Mouse (Mus musculus) common myeloid progenitor, adult 5-6 weeks (primary cell): ENCODE data around the gene Stx18. TPM values are rescaled to one million over a fixed set of nuclear protein-coding genes. Genes with fewer than 3 reads are reported as not detected.

Experiments
- ATAC-seq: replicated peaks from 2 replicates; pipeline ENCODE4 v1.8.0; 2016; ENCODE audit warnings: low read depth, mild to moderate bottlenecking, moderate TSS enrichment, inconsistent platforms; ENCODE audit not compliant: poor library complexity, severe bottlenecking
- total RNA-seq: library from RNA; stranded (forward); fragments of 200-1000, 187-1606 nt; gene quantifications from 2 replicates; pipeline ENCODE4 v1.2.3, GENCODE M21; 2017

Stx18 gene
- total RNA-seq, 1 experiment from 2014 or later, result 32.8 TPM

DNA sequence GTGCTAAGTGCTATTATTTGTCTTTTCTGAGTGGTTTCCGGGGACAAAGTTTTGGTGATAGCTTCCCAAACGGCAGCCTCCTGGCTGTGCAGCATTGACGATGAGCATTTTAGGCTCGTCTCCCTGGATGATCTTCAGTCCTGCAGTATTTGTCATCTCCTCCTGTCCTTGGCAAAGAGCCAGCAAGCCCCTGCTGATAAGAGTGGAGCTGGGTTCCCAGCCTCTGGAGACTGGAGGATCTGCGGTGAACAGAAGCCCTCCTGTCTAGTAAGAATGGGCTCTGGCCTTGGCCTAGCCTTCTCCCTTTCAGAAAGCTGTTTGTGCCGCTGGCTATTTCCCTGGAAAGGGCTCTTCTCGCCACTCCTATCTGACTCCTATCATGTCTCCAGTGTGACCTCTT is 83.2 kb downstream of the Stx18 start:
- no peak for ATAC-seq

DNA sequence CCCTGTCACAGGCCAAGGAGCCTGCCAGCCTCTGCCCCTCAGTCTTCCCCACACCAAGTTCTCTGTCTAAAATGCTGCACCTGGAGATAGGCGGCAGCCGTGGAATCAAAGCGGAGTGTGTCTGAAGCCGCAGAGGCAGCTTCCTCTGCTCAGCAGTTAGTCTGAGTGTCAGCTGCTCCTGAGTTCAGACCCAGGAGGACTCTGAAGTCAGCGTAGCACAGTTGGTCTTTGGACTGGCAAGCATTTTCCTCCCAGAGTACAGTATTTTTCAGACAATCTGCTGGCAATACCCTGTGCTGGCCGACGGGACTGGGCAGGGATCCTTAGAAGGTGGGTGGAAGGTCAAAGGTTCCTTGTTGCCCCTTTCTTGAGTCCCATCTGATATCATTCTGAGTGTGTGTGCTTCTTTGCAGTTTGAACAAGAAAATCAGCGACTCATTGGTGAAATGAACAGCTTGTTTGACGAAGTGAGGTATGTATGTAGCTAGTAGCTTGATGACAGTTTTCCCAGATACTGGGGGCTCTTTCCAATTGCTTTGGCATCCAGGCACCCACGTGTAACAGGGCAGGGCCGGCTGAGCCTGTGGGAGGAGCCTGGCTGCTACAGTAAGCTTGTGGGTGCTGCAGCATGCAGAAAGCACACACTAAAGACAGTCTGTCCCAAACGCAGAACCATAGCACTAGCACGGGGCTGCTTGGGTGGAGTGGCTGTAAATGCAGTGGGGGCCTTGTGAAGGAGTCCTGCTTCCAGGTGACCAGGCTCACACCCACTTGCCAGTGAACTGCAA is 88.2 kb downstream of the Stx18 start:
- ATAC-seq, result no peak

- 0 out of 2 replicates have a peak, but pooled peaks have one; percentile 11 for ATAC-seq
Observed at GRCm38 (mm10) chr5:38129339-38129738, 90.8 kb downstream of the Stx18 start.

DNA sequence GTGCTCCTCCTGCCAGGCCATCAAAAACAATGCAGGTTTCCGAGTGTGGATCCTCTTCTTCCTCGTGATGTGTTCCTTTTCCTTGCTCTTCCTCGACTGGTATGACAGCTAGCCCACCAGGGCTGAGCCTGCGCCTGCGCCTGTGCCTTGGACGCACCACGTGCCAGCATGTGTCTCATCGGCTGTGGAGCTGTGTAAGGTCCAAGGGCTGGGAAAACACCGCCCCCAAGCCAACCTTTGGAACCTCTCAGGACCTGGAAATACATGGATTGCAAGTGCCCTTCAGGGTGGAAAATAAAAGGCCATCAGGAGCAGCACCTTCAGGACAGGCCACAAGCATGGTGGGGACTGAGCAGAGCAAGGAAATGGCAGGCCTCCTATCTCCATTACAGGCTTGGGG is 97.7 kb downstream of the Stx18 start:
- no peak for ATAC-seq

GRCm38 (mm10) chr5:38137163-38137562 is 98.6 kb downstream of the Stx18 start:
- no peak for ATAC-seq

GRCm38 (mm10) chr5:38140893-38141292 is 102.4 kb downstream of the Stx18 start:
- ATAC-seq, result no peak

GRCm38 (mm10) chr5:38146524-38146923 is 108.0 kb downstream of the Stx18 start:
- ATAC-seq, result no peak; the same call in 1 of the 2 replicates

DNA sequence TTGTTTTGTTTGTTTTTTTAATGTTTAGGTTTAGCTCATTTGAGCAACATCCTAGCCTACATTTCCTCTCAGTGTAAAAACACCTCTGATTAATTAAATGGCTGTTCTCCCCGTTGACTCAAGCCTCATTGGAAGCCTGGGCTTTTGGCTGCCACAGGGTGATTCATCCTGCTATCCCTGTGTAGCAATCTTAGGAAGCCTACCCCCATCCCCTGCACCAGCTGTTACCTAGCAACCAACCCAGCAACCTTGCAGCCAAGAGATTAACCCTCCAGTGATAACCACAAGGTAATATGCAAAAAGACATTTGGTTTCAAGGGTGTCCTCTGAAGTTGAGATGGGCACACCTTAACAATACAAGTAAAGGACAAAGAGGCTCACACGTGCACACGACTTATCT is 112.7 kb downstream of the Stx18 start:
- no peak for ATAC-seq

DNA sequence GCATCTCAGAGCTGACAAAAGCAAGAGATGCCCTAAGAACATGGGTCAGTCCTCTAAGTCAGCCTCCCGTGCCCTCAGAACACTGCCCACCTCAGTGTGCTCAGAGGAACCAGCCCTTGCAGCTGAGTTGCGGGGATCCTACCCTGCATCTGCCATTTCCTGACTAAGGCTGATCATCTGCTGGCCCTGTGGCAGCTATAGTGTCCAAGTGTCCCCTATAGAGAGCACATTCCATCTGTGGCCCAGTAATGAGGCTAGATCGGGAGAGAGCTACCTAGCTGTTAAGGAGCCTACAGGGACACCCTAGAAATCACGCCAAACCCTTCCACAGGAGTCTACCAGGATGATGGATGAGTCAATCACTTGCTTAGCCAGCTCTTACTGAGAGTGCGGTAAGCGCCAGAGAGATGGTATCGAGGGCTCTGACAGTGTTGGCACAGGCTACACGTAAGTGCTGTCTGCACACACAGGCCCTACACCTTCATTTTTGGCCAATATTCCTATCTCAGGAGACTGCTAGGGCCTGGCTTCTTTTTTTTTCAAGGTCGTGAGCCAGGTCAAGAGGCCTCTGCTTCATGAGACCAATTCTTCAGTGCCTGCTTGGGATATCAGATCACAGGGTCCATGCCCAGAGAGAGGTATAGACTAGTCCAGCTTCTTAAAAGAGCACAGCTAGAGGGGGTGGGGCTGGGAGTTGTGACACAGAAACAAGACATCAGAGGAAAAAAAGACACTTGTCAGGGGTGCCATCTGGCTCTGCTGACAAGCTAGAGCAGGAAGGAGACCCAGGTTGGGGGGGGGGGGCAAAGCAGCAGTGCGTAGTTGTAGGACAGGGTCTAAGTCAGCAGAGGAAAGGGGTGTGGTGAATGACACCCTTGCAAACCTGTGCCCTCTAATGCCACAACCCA is 113.9 kb downstream of the Stx18 start:
- ATAC-seq, result no peak

DNA sequence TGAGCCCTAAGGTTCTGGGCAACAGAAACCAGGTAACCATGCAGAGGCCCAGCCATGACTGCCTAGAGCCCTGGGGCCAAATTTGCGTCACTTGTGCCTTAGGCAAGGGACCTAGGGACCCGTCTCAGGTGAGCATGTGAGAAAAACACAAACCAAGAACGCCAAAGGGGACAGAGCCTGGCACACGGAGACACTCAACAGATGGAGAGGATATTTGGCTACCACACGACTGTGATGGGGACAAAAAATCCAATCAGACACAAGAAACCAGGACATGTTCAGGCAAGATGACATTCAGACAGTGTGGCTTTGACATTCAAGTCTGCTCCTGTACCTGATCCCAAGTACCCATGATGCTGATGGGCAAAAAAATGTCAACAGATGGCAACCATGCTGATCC is 115.1 kb downstream of the Stx18 start:
- no peak for ATAC-seq

- ATAC-seq, result no peak
Observed at GRCm38 (mm10) chr5:38157481-38158020, 119.0 kb downstream of the Stx18 start.

DNA sequence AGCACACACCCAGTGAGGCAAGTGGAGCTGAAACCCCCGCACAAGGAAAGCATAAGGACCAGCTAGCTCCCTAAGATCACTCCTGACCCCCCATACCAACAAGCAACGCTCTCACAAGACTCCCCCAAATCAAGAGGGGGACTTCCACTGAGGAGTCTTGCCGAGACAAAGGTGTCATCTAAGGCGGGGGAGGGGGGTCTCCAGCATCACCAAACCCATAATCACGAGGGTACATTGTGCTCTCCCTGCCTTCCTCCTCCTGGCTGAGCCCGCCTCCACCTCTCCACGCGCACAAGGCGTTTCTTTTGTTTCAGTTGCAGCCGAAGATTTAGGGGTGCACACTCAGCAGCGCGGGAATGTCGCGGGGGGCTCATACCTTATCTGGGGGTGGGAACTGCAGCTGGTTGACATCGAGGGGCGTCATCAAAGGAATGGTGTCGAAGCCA is 120.0 kb downstream of the Stx18 start:
- no peak for ATAC-seq

DNA sequence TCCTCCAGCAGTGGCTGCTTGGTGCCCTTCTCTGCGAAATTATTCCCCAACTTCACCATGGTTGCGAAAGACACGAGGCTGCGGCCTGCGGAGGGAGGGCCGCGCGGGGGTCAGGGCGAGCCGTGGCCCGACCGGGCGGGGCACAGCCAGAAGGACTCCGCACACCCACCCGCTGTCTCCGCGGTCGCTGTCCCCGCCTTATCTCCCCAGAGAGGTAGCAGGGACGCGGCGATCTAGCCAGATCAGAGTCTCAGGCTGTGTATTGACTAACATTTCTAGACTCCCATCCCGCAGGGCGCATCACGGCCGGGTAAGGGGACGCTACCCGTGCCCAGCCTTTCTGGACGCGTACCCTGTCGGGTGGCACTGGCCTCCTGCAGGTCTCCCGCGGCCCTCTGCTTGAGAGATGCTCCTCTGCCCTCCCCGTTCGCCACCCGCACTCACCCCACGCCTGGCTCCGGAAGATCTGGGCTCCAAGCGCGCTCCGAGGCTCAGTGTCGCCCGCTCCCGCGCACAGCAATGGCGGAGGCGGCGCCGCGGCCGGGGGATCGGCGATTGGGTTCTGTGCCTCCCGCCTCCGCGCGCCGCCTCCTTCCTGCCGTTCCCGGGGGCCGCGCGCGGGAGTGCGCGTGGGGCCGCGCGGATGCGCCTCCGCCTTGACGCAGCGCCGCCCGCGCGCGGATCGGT is 120.5 kb downstream of the Stx18 start:
- ATAC-seq, result peak; percentile 36

GRCm38 (mm10) chr5:38159634-38160413 is 121.3 kb downstream of the Stx18 start, which contains the start of gene Nsg1:
Nsg1 (minus strand) TSS chr5:38159907.
- ATAC-seq, result no peak

DNA sequence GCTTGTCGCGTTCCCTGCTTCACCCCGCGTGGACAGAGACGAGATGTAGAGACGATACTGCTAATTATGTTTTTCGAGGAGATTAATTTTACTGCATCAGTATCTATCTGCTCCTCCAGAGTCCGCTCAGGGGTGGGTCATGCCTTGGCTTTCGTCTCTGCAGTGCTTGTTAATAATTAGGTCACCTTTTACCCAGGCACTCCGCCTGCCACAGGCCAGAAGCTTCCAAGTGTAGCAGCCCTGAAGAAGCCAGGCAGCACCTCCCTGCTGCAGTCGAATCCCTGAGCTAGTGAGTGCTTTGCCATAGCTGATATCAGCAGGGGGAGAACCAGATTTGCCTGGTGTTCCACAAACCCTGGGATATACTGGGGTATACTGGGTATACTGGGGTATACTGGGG is 130.0 kb downstream of the Stx18 start:
- ATAC-seq, result no peak

GRCm38 (mm10) chr5:38173766-38174165 is 135.2 kb downstream of the Stx18 start:
- ATAC-seq, result no peak

DNA sequence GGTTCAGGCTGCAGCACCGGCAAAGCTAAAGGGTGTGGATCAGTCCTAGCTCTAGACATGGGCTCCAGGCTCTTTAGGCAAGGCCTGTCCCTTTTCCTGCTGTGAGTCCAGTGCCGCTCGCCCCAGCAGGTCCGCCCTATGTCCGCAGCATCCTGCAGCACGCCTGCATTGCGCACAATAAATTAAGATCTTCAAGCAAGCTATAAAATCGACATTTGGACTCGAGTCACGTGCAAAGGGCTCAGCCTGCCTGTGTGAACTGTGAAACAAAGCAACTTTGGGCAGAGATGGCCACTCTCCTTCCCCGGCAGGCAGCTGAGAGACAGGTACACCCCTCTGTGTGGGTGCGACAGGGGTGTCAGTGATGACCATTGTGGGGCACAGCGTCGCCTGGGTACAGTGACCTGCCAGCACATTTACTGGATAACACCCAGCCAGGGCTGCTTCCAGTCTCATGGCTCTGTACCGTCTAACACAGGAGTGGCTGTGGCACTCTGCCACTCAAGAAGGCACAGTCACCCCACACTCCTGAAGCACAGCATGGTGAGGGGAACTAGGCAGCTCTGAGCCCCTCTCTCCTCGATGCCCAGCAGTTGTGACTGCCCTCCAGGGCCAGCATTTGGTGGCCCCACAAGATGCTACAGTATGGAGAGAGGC is 135.8 kb downstream of the Stx18 start:
- no peak for ATAC-seq

DNA sequence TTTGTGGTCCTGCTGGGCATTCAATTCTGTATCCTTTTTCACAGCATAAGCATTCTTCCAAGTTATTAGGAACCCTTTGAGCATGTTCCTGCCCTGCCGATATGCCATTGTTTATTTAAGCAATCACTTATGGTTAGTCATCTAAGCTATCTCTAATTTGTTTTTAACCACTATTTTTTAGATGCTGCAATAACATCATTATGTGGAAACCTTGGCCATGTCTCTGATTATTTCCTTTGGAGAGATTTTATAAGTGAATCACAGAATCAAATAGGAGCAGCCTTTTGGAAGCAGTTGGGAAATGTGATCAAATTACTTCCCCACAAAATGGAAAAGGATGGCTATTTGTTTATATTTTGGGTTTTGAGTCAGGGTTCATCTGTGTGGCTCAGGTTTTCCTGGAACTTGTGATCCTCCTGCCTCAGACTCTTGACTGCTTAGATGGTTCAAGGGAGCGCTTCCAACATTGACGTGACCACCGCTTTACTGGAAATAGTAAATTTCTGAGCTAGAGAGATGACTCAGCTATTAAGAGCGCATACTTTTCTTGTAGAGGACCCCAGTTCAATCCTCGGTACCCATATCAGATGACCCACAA is 146.2 kb downstream of the Stx18 start:
- no peak for ATAC-seq

GRCm38 (mm10) chr5:38187006-38187405 is 148.5 kb downstream of the Stx18 start:
- no peak for ATAC-seq
